Mouse (Mus musculus): ENCODE measurements around the gene Hoxa6. TPM values are rescaled to one million over a fixed set of nuclear protein-coding genes. Genes with fewer than 3 reads are reported as not detected.

Hoxa6 gene
- polyA plus RNA-seq, 1 experiment = 0.96 TPM

- Histone ChIP-seq H3K4me3 (ENCODE audit: insufficient read depth, poor library complexity, severe bottlenecking) (no peak overlapping the region), H3ac (ENCODE audit: control insufficient read depth, insufficient read length, low read depth) (no peak overlapping the region), H3K79me3 (ENCODE audit: low read depth) (peaks cover 34% of the 10 kb centered on the region), H3K36me3 (ENCODE audit: control insufficient read depth, insufficient read depth) (peaks cover 36% of the 10 kb centered on the region), H3K79me2 (ENCODE audit: control insufficient read depth, insufficient read depth) (peaks cover 58% of the 10 kb centered on the region), H3K27me3 (ENCODE audit: control insufficient read depth, insufficient read depth, insufficient read length) (no peaks in the 10 kb centered on the region)
- no peak for TF ChIP-seq CEBPB (IDR thresholded peaks at IDR 0.05; ENCODE audit: low read depth)
These were observed 892 bp downstream of the Hoxa6 start for GRCm38 (mm10) chr6:52207684-52207976.

GRCm38 (mm10) chr6:52206882-52207683, 1.4 kb downstream of the Hoxa6 start:
- H3K36me3 ChIP-seq (ENCODE audit: control insufficient read depth, insufficient read depth) = peaks cover 36% of the 10 kb centered on the region
- peaks cover 53% of the 10 kb centered on the region for H3K79me2 ChIP-seq (ENCODE audit: control insufficient read depth, insufficient read depth)
- peaks cover 31% of the 10 kb centered on the region for H3K79me3 ChIP-seq (ENCODE audit: low read depth)
- TF ChIP-seq MYOD1 (IDR thresholded peaks at IDR 0.05; ENCODE audit: control insufficient read depth, insufficient read length, low read depth) (no peak), MAX (IDR thresholded peaks at IDR 0.05) (no peak)
- H3K4me3 ChIP-seq (ENCODE audit: insufficient read depth, poor library complexity, severe bottlenecking) = no peak overlapping the region
- no peaks in the 10 kb centered on the region for H3K27me3 ChIP-seq (ENCODE audit: control insufficient read depth, insufficient read depth, insufficient read length)
- H3ac ChIP-seq (ENCODE audit: control insufficient read depth, insufficient read length, low read depth) = no peak overlapping the region

- Histone ChIP-seq H3K36me3 (ENCODE audit: control insufficient read depth, insufficient read depth) (peaks cover 36% of the 10 kb centered on the region), H3K79me2 (ENCODE audit: control insufficient read depth, insufficient read depth) (peaks cover 41% of the 10 kb centered on the region), H3K79me3 (ENCODE audit: low read depth) (peaks cover 21% of the 10 kb centered on the region), H3ac (ENCODE audit: control insufficient read depth, insufficient read length, low read depth) (no peak overlapping the region), H3K27me3 (ENCODE audit: control insufficient read depth, insufficient read depth, insufficient read length) (no peaks in the 10 kb centered on the region), H3K4me3 (ENCODE audit: insufficient read depth, poor library complexity, severe bottlenecking) (no peak overlapping the region)
- TF ChIP-seq MYOG (IDR thresholded peaks at IDR 0.05; ENCODE audit: control insufficient read depth, extremely low read depth, insufficient read length) (no peak), FOSL1 (IDR thresholded peaks at IDR 0.05; ENCODE audit: insufficient read depth, low read length, poor library complexity, severe bottlenecking) (no peak), USF1 (IDR thresholded peaks at IDR 0.05; ENCODE audit: low read depth) (no peak), MYOD1 (IDR thresholded peaks at IDR 0.05; ENCODE audit: control insufficient read depth, insufficient read length, low read depth) (no peak), CTCF (IDR thresholded peaks at IDR 0.05; ENCODE audit: control insufficient read depth, insufficient read depth, insufficient read length) (no peak), MAX (IDR thresholded peaks at IDR 0.05) (no peak), CEBPB (IDR thresholded peaks at IDR 0.05; ENCODE audit: low read depth) (no peak)
These were observed 2.6 kb downstream of the Hoxa6 start for GRCm38 (mm10) chr6:52205638-52206621.

GRCm38 (mm10) chr6:52205221-52205620, 3.3 kb downstream of the Hoxa6 start:
- Histone ChIP-seq H3K79me2 (ENCODE audit: control insufficient read depth, insufficient read depth) (peaks cover 34% of the 10 kb centered on the region), H3K36me3 (ENCODE audit: control insufficient read depth, insufficient read depth) (peaks cover 41% of the 10 kb centered on the region), H3K4me3 (ENCODE audit: insufficient read depth, poor library complexity, severe bottlenecking) (no peak overlapping the region), H3ac (ENCODE audit: control insufficient read depth, insufficient read length, low read depth) (no peak overlapping the region), H3K79me3 (ENCODE audit: low read depth) (peaks cover 16% of the 10 kb centered on the region), H3K27me3 (ENCODE audit: control insufficient read depth, insufficient read depth, insufficient read length) (no peaks in the 10 kb centered on the region)
- no peak for TF ChIP-seq CEBPB (IDR thresholded peaks at IDR 0.05; ENCODE audit: low read depth)
- TF ChIP-seq MAX (IDR thresholded peaks at IDR 0.05) = no peak
- TF ChIP-seq MYOD1 (IDR thresholded peaks at IDR 0.05; ENCODE audit: control insufficient read depth, insufficient read length, low read depth) = no peak
- no peak for TF ChIP-seq FOSL1 (IDR thresholded peaks at IDR 0.05; ENCODE audit: insufficient read depth, low read length, poor library complexity, severe bottlenecking)
- no peak for TF ChIP-seq USF1 (IDR thresholded peaks at IDR 0.05; ENCODE audit: low read depth)
- TF ChIP-seq CTCF (IDR thresholded peaks at IDR 0.05; ENCODE audit: control insufficient read depth, insufficient read depth, insufficient read length) = no peak
- TF ChIP-seq MYOG (IDR thresholded peaks at IDR 0.05; ENCODE audit: control insufficient read depth, extremely low read depth, insufficient read length) = no peak

GRCm38 (mm10) chr6:52204050-52204752, 4.3 kb downstream of the Hoxa6 start, which contains the start of gene Hoxa5:
Gene Hoxa5, minus strand, starts transcription at chr6:52204587.
- Histone ChIP-seq H3K79me3 (ENCODE audit: low read depth) (peaks cover 6% of the 10 kb centered on the region), H3ac (ENCODE audit: control insufficient read depth, insufficient read length, low read depth) (no peak within 1 kb of the TSS), H3K4me3 (ENCODE audit: insufficient read depth, poor library complexity, severe bottlenecking) (no peak within 1 kb of the TSS), H3K79me2 (ENCODE audit: control insufficient read depth, insufficient read depth) (peaks cover 24% of the 10 kb centered on the region), H3K27me3 (ENCODE audit: control insufficient read depth, insufficient read depth, insufficient read length) (no peaks in the 10 kb centered on the region), H3K36me3 (ENCODE audit: control insufficient read depth, insufficient read depth) (peaks cover 46% of the 10 kb centered on the region)
- TF ChIP-seq USF1 (IDR thresholded peaks at IDR 0.05; ENCODE audit: low read depth) (no peak), MYOD1 (IDR thresholded peaks at IDR 0.05; ENCODE audit: control insufficient read depth, insufficient read length, low read depth) (no peak), CEBPB (IDR thresholded peaks at IDR 0.05; ENCODE audit: low read depth) (no peak), FOSL1 (IDR thresholded peaks at IDR 0.05; ENCODE audit: insufficient read depth, low read length, poor library complexity, severe bottlenecking) (no peak), MAX (IDR thresholded peaks at IDR 0.05) (no peak), CTCF (IDR thresholded peaks at IDR 0.05; ENCODE audit: control insufficient read depth, insufficient read depth, insufficient read length) (no peak), MYOG (IDR thresholded peaks at IDR 0.05; ENCODE audit: control insufficient read depth, extremely low read depth, insufficient read length) (no peak)
